Mouse (Mus musculus) hindbrain, embryonic 14.5 days (tissue): ENCODE measurements at regions not wholly inside any gene's neighbourhood (a gene's known extent, or its start where the extent isn't known, plus 50 kb on each side); places are given as distances from the start of the nearest gene placed in this dataset.
A peak's percentile ranks its signal among the peaks of the same experiment; 100 is the strongest.
"Not testable (repeated sequence)": the region's sequence is repeated elsewhere in the genome, so short reads cannot be mapped to it uniquely, and the experiment has no call there.

Experiments used
- ATAC-seq: fragments of 200-750 bp; cut with Nextera tagmentation; 2 replicates; pipeline ENCODE4 v1.8.0; 2017; ENCODE audit warnings: moderate number of reproducible peaks, mild to moderate bottlenecking, moderate TSS enrichment, moderate library complexity; ENCODE audit not compliant: low FRiP score
- DNase-seq: peaks from one replicate; pipeline ENCODE4 v3.0.0-alpha.2; 2015; ENCODE audit warnings: low spot score
- H3K27ac ChIP-seq: fragments of 300-500 bp; sonication (generic); 2 replicates; pipeline ENCODE4 v1.5.1; 2014; ENCODE audit warnings: mild to moderate bottlenecking, moderate library complexity
- H3K27me3 ChIP-seq: fragments of 300-500 bp; sonication (generic); 2 replicates; pipeline ENCODE4 v1.6.1; 2014; ENCODE audit warnings: mild to moderate bottlenecking, low read length, mixed read lengths; ENCODE audit not compliant: control insufficient read depth, insufficient read depth
- H3K36me3 ChIP-seq: fragments of 300-500 bp; sonication (generic); replicated peaks from 2 replicates; pipeline ENCODE4 v1.6.1; 2014; ENCODE audit not compliant: control insufficient read depth, insufficient read depth
- H3K4me1 ChIP-seq: fragments of 300-500 bp; sonication (generic); replicated peaks from 2 replicates; pipeline ENCODE4 v1.6.1; 2014; ENCODE audit warnings: antibody characterized with exemption, low read length, mixed read lengths; ENCODE audit not compliant: control insufficient read depth, insufficient read depth
- H3K4me2 ChIP-seq: fragments of 300-500 bp; sonication (generic); replicated peaks from 2 replicates; pipeline ENCODE4 v1.6.1; 2014; ENCODE audit warnings: mild to moderate bottlenecking, moderate library complexity
- H3K4me3 ChIP-seq: fragments of 300-500 bp; sonication (generic); replicated peaks from 2 replicates; pipeline ENCODE4 v1.5.1; 2014; ENCODE audit warnings: mild to moderate bottlenecking, low read length
- H3K9ac ChIP-seq: fragments of 300-500 bp; sonication (generic); 2 replicates; pipeline ENCODE4 v1.6.1; 2014
- H3K9me3 ChIP-seq: fragments of 300-500 bp; sonication (generic); 2 replicates; pipeline ENCODE4 v1.6.1; 2016; ENCODE audit warnings: low read length; ENCODE audit not compliant: control insufficient read depth
- whole genome bisulfite sequencing: fragments of 180-500 bp; shearing (Covaris S2); extraction: QIAGEN DNeasy Blood & Tissue Kit; methylation state at CpG from one replicate; pipeline ENCODE4 v1.1.7; 2014; 5-methylcytosine and 5-hydroxymethylcytosine counted together

GRCm38 (mm10) chr4:16944901-16945300 is 2660.3 kb upstream of the Gm12353 start:
- DNase-seq: no peak
- WGBS: 41% methylated on average over 4 of the region's 4 CpGs

GRCm38 (mm10) chr4:16954591-16954990 is 2650.7 kb upstream of the Gm12353 start:
- H3K9ac ChIP-seq, ATAC-seq, DNase-seq, H3K4me1 ChIP-seq, H3K27ac ChIP-seq, H3K9me3 ChIP-seq, H3K36me3 ChIP-seq, H3K4me3 ChIP-seq, H3K4me2 ChIP-seq, H3K27me3 ChIP-seq: not testable (repeated sequence)
- WGBS: 51% methylated on average over 1 of the region's 1 CpGs

More at GRCm38 (mm10) chr4:16944901-16945300, 2660.3 kb upstream of the Gm12353 start:
- ATAC-seq: no peak
- H3K27me3 ChIP-seq: no peaks in the 10 kb centered on the region
- no peaks in the 10 kb centered on the region for H3K4me1 ChIP-seq
- no peak overlapping the region for H3K4me2 ChIP-seq
- no peaks in the 10 kb centered on the region for H3K9me3 ChIP-seq
- no peaks in the 10 kb centered on the region for H3K36me3 ChIP-seq
- H3K4me3 ChIP-seq: no peak overlapping the region
- H3K9ac ChIP-seq: no peak overlapping the region
- no peak overlapping the region for H3K27ac ChIP-seq

- WGBS: 90% methylated on average over 5 of the region's 5 CpGs
- not testable (repeated sequence) for ATAC-seq, H3K27ac ChIP-seq, H3K9ac ChIP-seq, DNase-seq, H3K9me3 ChIP-seq, H3K36me3 ChIP-seq, H3K27me3 ChIP-seq, H3K4me1 ChIP-seq, H3K4me3 ChIP-seq, H3K4me2 ChIP-seq
Observed at GRCm38 (mm10) chr4:16954991-16955390, 2650.3 kb upstream of the Gm12353 start.

GRCm38 (mm10) chr4:16981733-16982230 is 2623.5 kb upstream of the Gm12353 start:
- Histone ChIP-seq H3K27me3 (no peaks in the 10 kb centered on the region), H3K27ac (no peak overlapping the region), H3K4me3 (no peak overlapping the region), H3K4me2 (no peak overlapping the region), H3K9ac (no peak overlapping the region), H3K36me3 (no peaks in the 10 kb centered on the region), H3K9me3 (no peaks in the 10 kb centered on the region), H3K4me1 (no peaks in the 10 kb centered on the region)
- no peak for ATAC-seq
- 75% methylated on average over 1 of the region's 1 CpGs for WGBS
- peak; percentile 30 for DNase-seq

GRCm38 (mm10) chr4:17026685-17027084 is 2578.6 kb upstream of the Gm12353 start:
- no peaks in the 10 kb centered on the region for H3K36me3 ChIP-seq
- H3K9me3 ChIP-seq: no peaks in the 10 kb centered on the region
- ATAC-seq (no peak), DNase-seq (no peak)
- no peak overlapping the region for H3K9ac ChIP-seq
- no peak overlapping the region for H3K4me2 ChIP-seq
- no peaks in the 10 kb centered on the region for H3K4me1 ChIP-seq
- H3K4me3 ChIP-seq: no peak overlapping the region
- H3K27ac ChIP-seq: no peak overlapping the region
- 34% methylated on average over 2 of the region's 2 CpGs for WGBS
- H3K27me3 ChIP-seq: no peaks in the 10 kb centered on the region
